Mouse (Mus musculus) liver, embryonic 14.5 days (tissue): ENCODE measurements around the gene Muc4.

Source experiments
- CTCF ChIP-seq: IDR thresholded peaks from 2 replicates; pipeline ENCODE4 v1.5.1; 2016; ENCODE audit warnings: antibody characterized with exemption, low read depth, control low read depth
- EP300 ChIP-seq: IDR thresholded peaks from 2 replicates; pipeline ENCODE4 v1.6.1; 2016; ENCODE audit warnings: antibody characterized with exemption, low read depth

DNA sequence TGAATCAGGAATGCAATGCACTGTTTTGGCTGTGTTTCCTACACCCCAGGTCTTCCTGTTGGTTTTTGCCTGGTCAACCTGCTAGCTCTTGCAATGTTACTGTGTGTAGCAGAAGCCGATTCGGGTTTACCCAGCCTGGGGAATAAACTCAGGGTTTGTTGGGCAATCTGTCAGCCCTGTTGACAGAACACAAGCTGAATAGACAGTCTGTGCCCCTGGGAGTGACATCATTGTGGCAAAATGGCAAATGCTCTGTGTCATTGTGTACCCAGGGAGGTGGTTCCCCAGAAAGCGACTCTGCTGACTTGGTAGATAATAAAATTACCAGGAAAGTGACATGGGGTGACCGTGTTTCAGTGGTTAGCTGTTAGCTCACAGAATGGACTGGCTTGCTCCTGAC, 46.9 kb upstream of the Muc4 start:
- no peak for TF ChIP-seq CTCF
- no peak for TF ChIP-seq EP300
